Mouse (Mus musculus) lung, postnatal 36 days (tissue): ENCODE results near the gene Mettl14.
A peak's percentile ranks its signal among the peaks of the same experiment; 100 is the strongest.

Experiments
- DNase-seq: peaks from one replicate; pipeline ENCODE4 v3.0.0; 2022; ENCODE audit warnings: mixed read lengths

Gene Mettl14

GRCm38 (mm10) chr3:123356377-123356991 lies 29.4 kb downstream of the Mettl14 start:
- DNase-seq = no peak

GRCm38 (mm10) chr3:123354388-123354787 lies 31.5 kb downstream of the Mettl14 start:
- no peak for DNase-seq

GRCm38 (mm10) chr3:123353661-123354060 lies 32.2 kb downstream of the Mettl14 start:
- DNase-seq = no peak

- DNase-seq = peak; percentile 81
These were observed 32.7 kb downstream of the Mettl14 start for GRCm38 (mm10) chr3:123353183-123353582.

- DNase-seq = no peak
These were observed 34.4 kb downstream of the Mettl14 start for GRCm38 (mm10) chr3:123351519-123351918.

- DNase-seq = no peak
These were observed 35.3 kb downstream of the Mettl14 start for GRCm38 (mm10) chr3:123350602-123351001.

- DNase-seq = no peak
These were observed 37.7 kb downstream of the Mettl14 start for GRCm38 (mm10) chr3:123348080-123348802.

- no peak for DNase-seq
These were observed 42.2 kb downstream of the Mettl14 start for GRCm38 (mm10) chr3:123343690-123344089.

GRCm38 (mm10) chr3:123341049-123341448 lies 44.9 kb downstream of the Mettl14 start:
- no peak for DNase-seq

- peak; percentile 43 for DNase-seq
These were observed 47.2 kb downstream of the Mettl14 start for GRCm38 (mm10) chr3:123338666-123339195.

GRCm38 (mm10) chr3:123337853-123338252 lies 48.1 kb downstream of the Mettl14 start:
- DNase-seq = no peak

GRCm38 (mm10) chr3:123336951-123337350 lies 49.0 kb downstream of the Mettl14 start:
- no peak for DNase-seq

GRCm38 (mm10) chr3:123336455-123336854 lies 49.5 kb downstream of the Mettl14 start:
- DNase-seq = no peak

GRCm38 (mm10) chr3:123335480-123335879 lies 50.4 kb downstream of the Mettl14 start:
- DNase-seq = peak; percentile 66

GRCm38 (mm10) chr3:123334947-123335346 lies 51.0 kb downstream of the Mettl14 start:
- peak; percentile 3 for DNase-seq

- DNase-seq = peak; percentile 76
These were observed 52.9 kb downstream of the Mettl14 start for GRCm38 (mm10) chr3:123333055-123333424.

GRCm38 (mm10) chr3:123332330-123333054 lies 53.4 kb downstream of the Mettl14 start:
- DNase-seq = no peak

GRCm38 (mm10) chr3:123330221-123330620 lies 55.7 kb downstream of the Mettl14 start:
- no peak for DNase-seq

GRCm38 (mm10) chr3:123329251-123329650 lies 56.7 kb downstream of the Mettl14 start:
- peak; percentile 81 for DNase-seq

GRCm38 (mm10) chr3:123324326-123324725 lies 61.6 kb downstream of the Mettl14 start:
- DNase-seq = no peak

GRCm38 (mm10) chr3:123322147-123322546 lies 63.8 kb downstream of the Mettl14 start:
- DNase-seq = peak; percentile 73

GRCm38 (mm10) chr3:123321612-123322011 lies 64.3 kb downstream of the Mettl14 start:
- DNase-seq = peak; percentile 21

- DNase-seq = no peak
These were observed 65.6 kb downstream of the Mettl14 start for GRCm38 (mm10) chr3:123320341-123320740.
